Mouse (Mus musculus) MEL (cell line): ENCODE measurements around the gene Snorc. TPM values are rescaled to one million over a fixed set of nuclear protein-coding genes. Genes with fewer than 3 reads are reported as not detected.
"Not testable (repeated sequence)": the region's sequence is repeated elsewhere in the genome, so short reads cannot be mapped to it uniquely, and the experiment has no call there.

Experiments used
- DNase-seq: peaks from one replicate; pipeline ENCODE4 v3.0.0; 2011; ENCODE audit warnings: low read depth, low spot score
- H3K27ac ChIP-seq: 2 replicates; pipeline ENCODE4 v1.5.1; 2012; ENCODE audit warnings: low read depth, mild to moderate bottlenecking, control low read depth, low read length, moderate library complexity; ENCODE audit not compliant: control insufficient read depth
- H3K27me3 ChIP-seq, 2 experiments: fragments of 150-350 bp in 1 of 2; sonication (generic) in 1 of 2; 2 replicates each; pipeline ENCODE4 v1.6.1; 2012; ENCODE audit warnings: low read length in 2 of 2, mild to moderate bottlenecking in 2 of 2, improper control_type of control experiment in 1 of 2, moderate library complexity in 1 of 2; ENCODE audit not compliant: insufficient read depth in 2 of 2, control insufficient read depth in 1 of 2
- H3K36me3 ChIP-seq, 2 experiments: 2 replicates each; pipeline ENCODE4 v1.6.1; 2012 to 2014; ENCODE audit warnings: low read length in 2 of 2, improper control_type of control experiment in 1 of 2, inconsistent platforms in 1 of 2, mild to moderate bottlenecking in 1 of 2; ENCODE audit not compliant: insufficient read depth in 2 of 2, control insufficient read depth in 1 of 2
- H3K4me1 ChIP-seq, 2 experiments: fragments of 150-350 bp in 1 of 2; sonication (generic) in 1 of 2; 2 replicates each; pipeline ENCODE4 v1.6.1; 2012; ENCODE audit warnings: low read length in 2 of 2, improper control_type of control experiment in 1 of 2, mild to moderate bottlenecking in 1 of 2; ENCODE audit not compliant: insufficient read depth in 2 of 2, control insufficient read depth in 1 of 2
- H3K4me3 ChIP-seq, 2 experiments: fragments of 150-350 bp in 1 of 2; sonication (generic) in 1 of 2; 2 replicates each; pipeline ENCODE4 v1.5.1; 2012; ENCODE audit warnings: low read depth in 2 of 2, low read length in 2 of 2, mild to moderate bottlenecking in 2 of 2, moderate library complexity in 2 of 2, control low read depth in 1 of 2, improper control_type of control experiment in 1 of 2; ENCODE audit not compliant: control insufficient read depth in 1 of 2, insufficient read depth in 1 of 2
- H3K79me2 ChIP-seq: 2 replicates; pipeline ENCODE4 v1.6.1; 2012; ENCODE audit warnings: mild to moderate bottlenecking, low read length, moderate library complexity; ENCODE audit not compliant: control insufficient read depth, poor library complexity, insufficient read depth
- H3K9ac ChIP-seq: 2 replicates; pipeline ENCODE4 v1.6.1; 2012; ENCODE audit warnings: low read depth, mild to moderate bottlenecking, control low read depth, low read length, moderate library complexity; ENCODE audit not compliant: control insufficient read depth, poor library complexity, severe bottlenecking
- H3K9me3 ChIP-seq: fragments of 150-350 bp; sonication (generic); replicated peaks from 2 replicates; pipeline ENCODE4 v1.6.1; 2012; ENCODE audit warnings: mild to moderate bottlenecking, low read length, improper control_type of control experiment, moderate library complexity; ENCODE audit not compliant: insufficient read depth
- BHLHE40 ChIP-seq: IDR thresholded peaks from 2 replicates; pipeline ENCODE4 v1.6.1; 2012; ENCODE audit warnings: low read depth, mild to moderate bottlenecking, inconsistent platforms, low read length, improper control_type of control experiment, borderline replicate concordance
- CHD1 ChIP-seq: IDR thresholded peaks from 2 replicates; pipeline ENCODE4 v1.6.1; 2012; ENCODE audit warnings: low read depth, mild to moderate bottlenecking, inconsistent platforms, low read length, improper control_type of control experiment
- CHD2 ChIP-seq: IDR thresholded peaks from 2 replicates; pipeline ENCODE4 v1.6.1; 2011; ENCODE audit warnings: low read length, improper control_type of control experiment
- ELF1 ChIP-seq: IDR thresholded peaks from 2 replicates; pipeline ENCODE4 v1.6.1; 2014; ENCODE audit warnings: low read depth, mild to moderate bottlenecking, inconsistent platforms, low read length, improper control_type of control experiment, moderate library complexity
- ETS1 ChIP-seq: IDR thresholded peaks from 2 replicates; pipeline ENCODE4 v1.6.1; 2012; ENCODE audit warnings: low read depth, mild to moderate bottlenecking, inconsistent platforms, low read length, improper control_type of control experiment, moderate library complexity
- GATA1 ChIP-seq: IDR thresholded peaks from 2 replicates; pipeline ENCODE4 v1.6.1; 2011; ENCODE audit warnings: low read depth, low read length, improper control_type of control experiment
- HCFC1 ChIP-seq: IDR thresholded peaks from 2 replicates; pipeline ENCODE4 v1.6.1; 2012; ENCODE audit warnings: low read depth, mild to moderate bottlenecking, inconsistent platforms, low read length, improper control_type of control experiment, moderate library complexity
- JUND ChIP-seq: IDR thresholded peaks from 2 replicates; pipeline ENCODE4 v1.6.1; 2011; ENCODE audit warnings: low read depth, mild to moderate bottlenecking, improper control_type of control experiment, low read length
- MAFK ChIP-seq: IDR thresholded peaks from 2 replicates; pipeline ENCODE4 v1.6.1; 2011; ENCODE audit warnings: low read depth, mild to moderate bottlenecking, low read length, improper control_type of control experiment, borderline replicate concordance
- MAX ChIP-seq: IDR thresholded peaks from 2 replicates; pipeline ENCODE4 v1.6.1; 2011; ENCODE audit warnings: low read length, improper control_type of control experiment
- MEF2A ChIP-seq: IDR thresholded peaks from 2 replicates; pipeline ENCODE4 v1.6.1; 2014; ENCODE audit warnings: low read depth, mild to moderate bottlenecking, inconsistent platforms, low read length, improper control_type of control experiment; ENCODE audit not compliant: poor library complexity, insufficient replicate concordance, severe bottlenecking; ENCODE audit errors: extremely low read depth
- MYB ChIP-seq: IDR thresholded peaks from 2 replicates; pipeline ENCODE4 v1.6.1; 2011; ENCODE audit warnings: mild to moderate bottlenecking, low read depth, low read length, improper control_type of control experiment
- NRF1 ChIP-seq: IDR thresholded peaks from 2 replicates; pipeline ENCODE4 v1.6.1; 2014; ENCODE audit warnings: low read depth, mild to moderate bottlenecking, inconsistent platforms, low read length, improper control_type of control experiment, moderate library complexity; ENCODE audit not compliant: poor library complexity, insufficient read depth, severe bottlenecking
- POLR2A ChIP-seq, 2 experiments: IDR thresholded peaks; 2 replicates each; pipeline ENCODE4 v1.6.1; 2011 to 2012; ENCODE audit warnings: low read length in 2 of 2, mild to moderate bottlenecking in 2 of 2, control low read depth in 1 of 2, improper control_type of control experiment in 1 of 2, low read depth in 1 of 2, moderate library complexity in 1 of 2; ENCODE audit not compliant: control insufficient read depth in 1 of 2, insufficient read depth in 1 of 2, poor library complexity in 1 of 2
- POLR2AphosphoS5 ChIP-seq: IDR thresholded peaks from 2 replicates; pipeline ENCODE4 v1.6.1; 2012; ENCODE audit warnings: low read depth, borderline replicate concordance, mild to moderate bottlenecking, inconsistent platforms, low read length, moderate library complexity, mixed read lengths
- SIN3A ChIP-seq: IDR thresholded peaks from 2 replicates; pipeline ENCODE4 v1.6.1; 2012; ENCODE audit warnings: low read length, improper control_type of control experiment, inconsistent platforms
- SMC3 ChIP-seq: IDR thresholded peaks from 2 replicates; pipeline ENCODE4 v1.6.1; 2011; ENCODE audit warnings: low read depth, low read length, improper control_type of control experiment
- TAL1 ChIP-seq: IDR thresholded peaks from 2 replicates; pipeline ENCODE4 v1.6.1; 2012; ENCODE audit warnings: mild to moderate bottlenecking, inconsistent platforms, low read length, moderate library complexity, mixed read lengths
- TBP ChIP-seq: IDR thresholded peaks from 2 replicates; pipeline ENCODE4 v1.8.0; 2011; ENCODE audit warnings: low read depth, low read length, improper control_type of control experiment
- UBTF ChIP-seq: IDR thresholded peaks from 2 replicates; pipeline ENCODE4 v1.6.1; 2012; ENCODE audit warnings: low read depth, mild to moderate bottlenecking, inconsistent platforms, low read length, improper control_type of control experiment, moderate library complexity, borderline replicate concordance; ENCODE audit not compliant: insufficient read depth
- USF1 ChIP-seq: IDR thresholded peaks from 2 replicates; pipeline ENCODE4 v1.6.1; 2014; ENCODE audit warnings: low read depth, mild to moderate bottlenecking, inconsistent platforms, low read length, improper control_type of control experiment, moderate library complexity
- USF2 ChIP-seq, 2 experiments: IDR thresholded peaks; 2 replicates each; pipeline ENCODE4 v1.6.1; 2011 to 2012; ENCODE audit warnings: improper control_type of control experiment in 2 of 2, low read length in 2 of 2, borderline replicate concordance in 1 of 2, inconsistent platforms in 1 of 2, low read depth in 1 of 2, mild to moderate bottlenecking in 1 of 2; ENCODE audit not compliant: insufficient read depth in 1 of 2
- ZC3H11A ChIP-seq: IDR thresholded peaks from 2 replicates; pipeline ENCODE4 v1.6.1; 2012; ENCODE audit warnings: low read depth, mild to moderate bottlenecking, inconsistent platforms, low read length, improper control_type of control experiment
- ZMIZ1 ChIP-seq: IDR thresholded peaks from 2 replicates; pipeline ENCODE4 v1.6.1; 2012; ENCODE audit warnings: low read depth, mild to moderate bottlenecking, inconsistent platforms, low read length, improper control_type of control experiment, moderate library complexity
- ZNF384 ChIP-seq: IDR thresholded peaks from 2 replicates; pipeline ENCODE4 v1.6.1; 2012; ENCODE audit warnings: low read depth, mild to moderate bottlenecking, inconsistent platforms, low read length, improper control_type of control experiment
- polyA plus RNA-seq, 2 experiments: library from polyadenylated mRNA; stranded (reverse) in 1 of 2; unstranded in 1 of 2; fragments of >175 nt in 1 of 2; fragments of >200 nt in 1 of 2; gene quantifications; 2 replicates each; pipeline versions ENCODE4 v1.2.1 to v1.2.4; 2012; ENCODE audit warnings: low replicate concordance in 2 of 2, low read depth in 1 of 2; ENCODE audit not compliant: insufficient read length in 2 of 2, insufficient read depth in 1 of 2, missing spikeins in 1 of 2
- total RNA-seq: library from RNA; depleted of rRNA; stranded (reverse); fragments of 300-350 nt; gene quantifications from 2 replicates; pipeline ENCODE4 v1.2.3, GENCODE M21; 2012

Gene Snorc
- total and polyA plus RNA-seq, 3 experiments: not detected

GRCm38 (mm10) chr1:87456425-87456824 is 13.6 kb upstream of the Snorc start:
- no peaks in the 10 kb centered on the region; a peak in 1 of 4 replicates for H3K36me3 ChIP-seq
- no peak for DNase-seq
- H3K9ac ChIP-seq: no peak overlapping the region
- H3K4me3 ChIP-seq: no peak overlapping the region
- H3K4me1 ChIP-seq: no peaks in the 10 kb centered on the region; a peak in 1 of 4 replicates
- no peaks in the 10 kb centered on the region for H3K79me2 ChIP-seq
- no peak overlapping the region for H3K27ac ChIP-seq
- no peaks in the 10 kb centered on the region for H3K9me3 ChIP-seq
- H3K27me3 ChIP-seq: no peaks in the 10 kb centered on the region
- no peak for TF ChIP-seq POLR2A (IDR thresholded peaks at IDR 0.05; ENCODE audit: control insufficient read depth in 1 of 2, insufficient read depth in 1 of 2, low read depth in 1 of 2, low read length in 2 of 2, poor library complexity in 1 of 2)
- TF ChIP-seq GATA1: no peak
- no peak for TF ChIP-seq UBTF
- TF ChIP-seq POLR2AphosphoS5: no peak
- TF ChIP-seq MEF2A: no peak
- TF ChIP-seq HCFC1: no peak
- TF ChIP-seq SIN3A: no peak
- TF ChIP-seq USF2 (IDR thresholded peaks at IDR 0.05; ENCODE audit: borderline replicate concordance in 1 of 2, insufficient read depth in 1 of 2, low read depth in 1 of 2, low read length in 2 of 2): no peak
- TF ChIP-seq CHD1: no peak
- TF ChIP-seq TAL1: no peak
- no peak for TF ChIP-seq NRF1
- TF ChIP-seq MYB: no peak
- no peak for TF ChIP-seq TBP
- TF ChIP-seq ZNF384: no peak
- TF ChIP-seq SMC3: no peak
- TF ChIP-seq, all 39 proteins: peak for 0

GRCm38 (mm10) chr1:87458045-87458444 is 12.0 kb upstream of the Snorc start:
- DNase-seq: no peak
- H3K36me3 ChIP-seq: no peaks in the 10 kb centered on the region; a peak in 1 of 4 replicates
- no peaks in the 10 kb centered on the region for H3K27me3 ChIP-seq
- no peaks in the 10 kb centered on the region for H3K9me3 ChIP-seq
- no peaks in the 10 kb centered on the region; a peak in 1 of 4 replicates for H3K4me1 ChIP-seq
- TF ChIP-seq SIN3A (no peak), MAX (no peak), ETS1 (no peak), ZC3H11A (no peak), MAFK (no peak), TBP (no peak), POLR2A (IDR thresholded peaks at IDR 0.05; ENCODE audit: control insufficient read depth in 1 of 2, insufficient read depth in 1 of 2, low read depth in 1 of 2, low read length in 2 of 2, poor library complexity in 1 of 2) (no peak), CHD1 (no peak), CHD2 (no peak), BHLHE40 (no peak), USF1 (no peak), HCFC1 (no peak), ZMIZ1 (no peak), ELF1 (no peak), JUND (no peak), GATA1 (no peak)
- H3K4me3 ChIP-seq: no peak overlapping the region
- H3K27ac ChIP-seq: no peak overlapping the region
- H3K9ac ChIP-seq: no peak overlapping the region
- no peaks in the 10 kb centered on the region for H3K79me2 ChIP-seq

- H3K9me3 ChIP-seq, H3K27ac ChIP-seq, DNase-seq, H3K36me3 ChIP-seq, H3K4me1 ChIP-seq, H3K27me3 ChIP-seq, H3K4me3 ChIP-seq, H3K79me2 ChIP-seq, H3K9ac ChIP-seq: not testable (repeated sequence)
Measured at GRCm38 (mm10) chr1:87459856-87460255, 10.2 kb upstream of the Snorc start.
